Mouse (Mus musculus): ENCODE data around the gene Taf1d. TPM values are rescaled to one million over a fixed set of nuclear protein-coding genes. Genes with fewer than 3 reads are reported as not detected.
"Not testable (repeated sequence)": the region's sequence is repeated elsewhere in the genome, so short reads cannot be mapped to it uniquely, and the experiment has no call there.

Taf1d gene
- polyA plus RNA-seq, 1 experiment = 26.6 TPM

GRCm38 (mm10) chr9:15297112-15297511, 8.9 kb upstream of the Taf1d start:
- TF ChIP-seq MYOD1 (IDR thresholded peaks at IDR 0.05; ENCODE audit: control insufficient read depth in 1 of 3, insufficient read length in 2 of 3, low read depth in 2 of 3) = no peak
- no peak for TF ChIP-seq TCF12 (IDR thresholded peaks at IDR 0.05; ENCODE audit: insufficient read depth, poor library complexity, severe bottlenecking)
- no peak for TF ChIP-seq REST (IDR thresholded peaks at IDR 0.05; ENCODE audit: insufficient read depth, insufficient read length)
- no peak for TF ChIP-seq MAX (IDR thresholded peaks at IDR 0.05; ENCODE audit: low read depth)
- TF ChIP-seq MYOG (IDR thresholded peaks at IDR 0.05; ENCODE audit: control insufficient read depth in 1 of 3, insufficient read depth in 1 of 3, insufficient read length in 2 of 3, low read depth in 2 of 3) = no peak
- TF ChIP-seq POLR2A (IDR thresholded peaks at IDR 0.05; ENCODE audit: insufficient read length, low read depth) = no peak
- no peak for TF ChIP-seq E2F4 (IDR thresholded peaks at IDR 0.05; ENCODE audit: insufficient read depth)
- no peak for TF ChIP-seq TCF3 (IDR thresholded peaks at IDR 0.05; ENCODE audit: insufficient read length, low read depth)
- TF ChIP-seq USF1 (IDR thresholded peaks at IDR 0.05; ENCODE audit: low read depth) = no peak
- no peak for TF ChIP-seq CEBPB (IDR thresholded peaks at IDR 0.05; ENCODE audit: insufficient read depth, poor library complexity, severe bottlenecking)
- no peak for TF ChIP-seq SRF (IDR thresholded peaks at IDR 0.05; ENCODE audit: control insufficient read depth, insufficient read length, low read depth)
- no peak for TF ChIP-seq POLR2AphosphoS2 (IDR thresholded peaks at IDR 0.05; ENCODE audit: insufficient read length, low read depth)
- Histone ChIP-seq H3ac (ENCODE audit: control insufficient read depth, insufficient read length) (no peak overlapping the region), H3K79me2 (ENCODE audit: control insufficient read depth, insufficient read depth) (no peaks in the 10 kb centered on the region), H3K27me3 (ENCODE audit: control insufficient read depth, insufficient read depth, insufficient read length) (no peaks in the 10 kb centered on the region), H3K4me2 (ENCODE audit: low read depth) (no peak overlapping the region), H3K4me3 (no peak overlapping the region), H3K36me3 (ENCODE audit: control insufficient read depth, insufficient read depth) (no peaks in the 10 kb centered on the region)

GRCm38 (mm10) chr9:15298451-15298850, 7.6 kb upstream of the Taf1d start:
- no peak overlapping the region for H3K4me3 ChIP-seq
- H3ac ChIP-seq (ENCODE audit: control insufficient read depth, insufficient read length) = no peak overlapping the region
- no peaks in the 10 kb centered on the region for H3K79me2 ChIP-seq (ENCODE audit: control insufficient read depth, insufficient read depth)
- H3K4me2 ChIP-seq (ENCODE audit: low read depth) = no peak overlapping the region
- H3K36me3 ChIP-seq (ENCODE audit: control insufficient read depth, insufficient read depth) = no peaks in the 10 kb centered on the region
- no peaks in the 10 kb centered on the region for H3K27me3 ChIP-seq (ENCODE audit: control insufficient read depth, insufficient read depth, insufficient read length)
- no peak for TF ChIP-seq USF1 (IDR thresholded peaks at IDR 0.05; ENCODE audit: low read depth)

GRCm38 (mm10) chr9:15300056-15300455, 6.0 kb upstream of the Taf1d start:
- no peaks in the 10 kb centered on the region for H3K27me3 ChIP-seq (ENCODE audit: control insufficient read depth, insufficient read depth, insufficient read length)
- no peak overlapping the region for H3K4me2 ChIP-seq (ENCODE audit: low read depth)
- H3K4me3 ChIP-seq = no peak overlapping the region
- no peak overlapping the region for H3ac ChIP-seq (ENCODE audit: control insufficient read depth, insufficient read length)
- no peaks in the 10 kb centered on the region for H3K79me2 ChIP-seq (ENCODE audit: control insufficient read depth, insufficient read depth)
- H3K36me3 ChIP-seq (ENCODE audit: control insufficient read depth, insufficient read depth) = no peaks in the 10 kb centered on the region
- TF ChIP-seq CEBPB (IDR thresholded peaks at IDR 0.05; ENCODE audit: insufficient read depth, poor library complexity, severe bottlenecking) (no peak), POLR2A (IDR thresholded peaks at IDR 0.05; ENCODE audit: insufficient read length, low read depth) (no peak), TCF3 (IDR thresholded peaks at IDR 0.05; ENCODE audit: insufficient read length, low read depth) (no peak), SRF (IDR thresholded peaks at IDR 0.05; ENCODE audit: control insufficient read depth, insufficient read length, low read depth) (no peak), TCF12 (IDR thresholded peaks at IDR 0.05; ENCODE audit: insufficient read depth, poor library complexity, severe bottlenecking) (no peak), MYOD1 (IDR thresholded peaks at IDR 0.05; ENCODE audit: control insufficient read depth in 1 of 3, insufficient read length in 2 of 3, low read depth in 2 of 3) (no peak), MAX (IDR thresholded peaks at IDR 0.05; ENCODE audit: low read depth) (no peak), POLR2AphosphoS2 (IDR thresholded peaks at IDR 0.05; ENCODE audit: insufficient read length, low read depth) (no peak), E2F4 (IDR thresholded peaks at IDR 0.05; ENCODE audit: insufficient read depth) (no peak), MYOG (IDR thresholded peaks at IDR 0.05; ENCODE audit: control insufficient read depth in 1 of 3, insufficient read depth in 1 of 3, insufficient read length in 2 of 3, low read depth in 2 of 3) (no peak), REST (IDR thresholded peaks at IDR 0.05; ENCODE audit: insufficient read depth, insufficient read length) (no peak), USF1 (IDR thresholded peaks at IDR 0.05; ENCODE audit: low read depth) (no peak)

GRCm38 (mm10) chr9:15301399-15301798, 4.6 kb upstream of the Taf1d start:
- no peak overlapping the region for H3ac ChIP-seq (ENCODE audit: control insufficient read depth, insufficient read length)
- H3K27me3 ChIP-seq (ENCODE audit: control insufficient read depth, insufficient read depth, insufficient read length) = no peaks in the 10 kb centered on the region
- no peak overlapping the region for H3K4me3 ChIP-seq
- no peaks in the 10 kb centered on the region for H3K36me3 ChIP-seq (ENCODE audit: control insufficient read depth, insufficient read depth)
- TF ChIP-seq MYOG (IDR thresholded peaks at IDR 0.05; ENCODE audit: control insufficient read depth in 1 of 3, insufficient read depth in 1 of 3, insufficient read length in 2 of 3, low read depth in 2 of 3) (peak in 2 of 3 experiments; percentile 38 to 73), TCF3 (IDR thresholded peaks at IDR 0.05; ENCODE audit: insufficient read length, low read depth) (no peak), REST (IDR thresholded peaks at IDR 0.05; ENCODE audit: insufficient read depth, insufficient read length) (no peak), POLR2AphosphoS2 (IDR thresholded peaks at IDR 0.05; ENCODE audit: insufficient read length, low read depth) (no peak), MYOD1 (IDR thresholded peaks at IDR 0.05; ENCODE audit: control insufficient read depth in 1 of 3, insufficient read length in 2 of 3, low read depth in 2 of 3) (peak in 2 of 3 experiments; percentile 47)
- H3K4me2 ChIP-seq (ENCODE audit: low read depth) = no peak overlapping the region
- peaks cover 10% of the 10 kb centered on the region for H3K79me2 ChIP-seq (ENCODE audit: control insufficient read depth, insufficient read depth)

GRCm38 (mm10) chr9:15302006-15302405, 4.0 kb upstream of the Taf1d start:
- not testable (repeated sequence) for H3K4me3 ChIP-seq; H3ac ChIP-seq (ENCODE audit: control insufficient read depth, insufficient read length); H3K4me2 ChIP-seq (ENCODE audit: low read depth); H3K27me3 ChIP-seq (ENCODE audit: control insufficient read depth, insufficient read depth, insufficient read length); H3K36me3 ChIP-seq (ENCODE audit: control insufficient read depth, insufficient read depth)
- H3K79me2 ChIP-seq (ENCODE audit: control insufficient read depth, insufficient read depth) = peaks cover 16% of the 10 kb centered on the region

Measured in myocyte (in vitro differentiated cells).